Comparison of ENCODE assay signal across 9 mouse cellular contexts in the genomic region with DNA sequence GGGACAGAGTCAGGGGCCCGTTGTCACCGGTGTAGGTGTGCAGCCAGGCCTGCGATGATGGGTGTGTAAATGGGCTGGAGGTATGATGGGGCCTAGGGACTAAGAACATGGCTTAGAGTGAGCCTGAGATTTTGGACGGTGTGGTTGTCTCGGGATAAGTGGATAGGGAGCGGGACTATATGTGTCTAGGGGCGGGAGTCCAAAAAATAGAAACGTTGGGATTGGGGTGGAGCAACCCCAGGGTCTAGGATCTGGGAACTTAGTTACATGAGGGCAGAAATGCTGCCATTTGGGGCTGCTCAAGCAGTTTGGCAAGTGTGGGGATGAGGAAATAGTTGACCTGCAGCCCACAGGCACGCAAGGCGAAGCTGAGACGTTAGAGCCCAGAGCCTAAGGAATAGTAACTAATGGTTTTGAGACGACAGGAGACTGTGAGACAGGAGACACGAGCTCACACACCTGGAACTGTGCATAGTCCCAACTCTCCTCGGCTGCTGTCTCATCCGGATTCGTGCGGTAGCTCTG. TPM values are rescaled to one million over a fixed set of nuclear protein-coding genes. Genes with fewer than 3 reads are reported as not detected.
DNase-seq lines count a peak whose midpoint lies in the region; ATAC-seq and TF ChIP-seq lines count a peak whose summit lies in the region.
"Had no signal": no experiment of that assay in that cellular context is flagged by ENCODE, and none has a peak within 500 bp of the region (broad histone marks: within the 10 kb centered on the region; RNA-seq: fewer than 3 reads in every experiment).

No protein-coding gene starts in this region.

- H3K4me3 ChIP-seq in layer of hippocampus, adult 2 months, result no peak overlapping the region; the same call in 1 of the 2 replicates
- H3K4me3 ChIP-seq in embryonic facial prominence, embryonic 15.5 days (replicated peaks), result peak overlapping the region; percentile 29
- no peak overlapping the region for H3K4me3 ChIP-seq in hindbrain, embryonic 14.5 days (replicated peaks; ENCODE audit: low read length)
- H3K4me3 ChIP-seq in midbrain, embryonic 13.5 days (replicated peaks), result no peak overlapping the region

- H3K27ac ChIP-seq in layer of hippocampus, adult 2 months, result peak overlapping the region; percentile 92
- no peak overlapping the region; the same call in 1 of the 2 replicates for H3K27ac ChIP-seq in embryonic facial prominence, embryonic 15.5 days (replicated peaks)
- peak overlapping the region; percentile 15; the same call in 1 of the 2 replicates for H3K27ac ChIP-seq in hindbrain, embryonic 14.5 days
- peak overlapping the region; percentile 68 for H3K27ac ChIP-seq in midbrain, embryonic 13.5 days

- H3K4me2 ChIP-seq in embryonic facial prominence, embryonic 15.5 days (replicated peaks), result peak overlapping the region; percentile 44
- peak overlapping the region; percentile 32 for H3K4me2 ChIP-seq in hindbrain, embryonic 14.5 days (replicated peaks)
- H3K4me2 ChIP-seq in midbrain, embryonic 13.5 days (replicated peaks), result peak overlapping the region; percentile 34

- H3K9me3 ChIP-seq in embryonic facial prominence, embryonic 15.5 days (replicated peaks), result no peaks in the 10 kb centered on the region
- no peaks in the 10 kb centered on the region for H3K9me3 ChIP-seq in hindbrain, embryonic 14.5 days (ENCODE audit: control insufficient read depth, low read length)
- H3K9me3 ChIP-seq in midbrain, embryonic 13.5 days, result no peaks in the 10 kb centered on the region

- H3K27me3 ChIP-seq in embryonic facial prominence, embryonic 15.5 days, result 0 out of 2 replicates have a peak, but pooled peaks cover 3% of the 10 kb centered on the region
- H3K27me3 ChIP-seq in hindbrain, embryonic 14.5 days (ENCODE audit: control insufficient read depth, insufficient read depth, low read length), result peaks cover 2% of the 10 kb centered on the region; the same call in 1 of the 2 replicates
- peaks cover 40% of the 10 kb centered on the region for H3K27me3 ChIP-seq in midbrain, embryonic 13.5 days

- ATAC-seq in embryonic facial prominence, embryonic 15.5 days (ENCODE audit: insufficient number of reproducible peaks, low FRiP score, low TSS enrichment, low read depth), result no peak
- no peak; the same call in 1 of the 2 replicates for ATAC-seq in hindbrain, embryonic 14.5 days (ENCODE audit: low FRiP score)
- peak; percentile 47; the same call in 1 of the 2 replicates for ATAC-seq in midbrain, embryonic 13.5 days
- ATAC-seq in cerebellum, adult (ENCODE audit: insufficient number of reproducible peaks, low FRiP score, low TSS enrichment), result no peak

- H3K4me1 ChIP-seq in embryonic facial prominence, embryonic 15.5 days, result peaks cover 31% of the 10 kb centered on the region
- peaks cover 15% of the 10 kb centered on the region for H3K4me1 ChIP-seq in hindbrain, embryonic 14.5 days (replicated peaks; ENCODE audit: control insufficient read depth, insufficient read depth, low read length)
- peaks cover 40% of the 10 kb centered on the region for H3K4me1 ChIP-seq in midbrain, embryonic 13.5 days (replicated peaks)

- 30% methylated on average over 17 of the region's 17 CpGs for WGBS in embryonic facial prominence, embryonic 15.5 days
- 32% methylated on average over 17 of the region's 17 CpGs for WGBS in hindbrain, embryonic 14.5 days
- 25% methylated on average over 17 of the region's 17 CpGs for WGBS in midbrain, embryonic 13.5 days

- DNase-seq in layer of hippocampus, adult 2 months (ENCODE audit: low spot score in 2 of 2), result no peak
- no peak for DNase-seq in layer of hippocampus, adult 9-11 months
- no peak for DNase-seq in hindbrain, embryonic 14.5 days (ENCODE audit: low spot score)
- no peak for DNase-seq in cerebellum, adult 9-11 months
- no peak for DNase-seq in right cerebral cortex, postnatal 14 days
- DNase-seq: cerebellum, adult 11 months had no signal

- peaks cover 30% of the 10 kb centered on the region for H3K36me3 ChIP-seq in embryonic facial prominence, embryonic 15.5 days
- peaks cover 9% of the 10 kb centered on the region; the same call in 1 of the 2 replicates for H3K36me3 ChIP-seq in hindbrain, embryonic 14.5 days (replicated peaks; ENCODE audit: control insufficient read depth, insufficient read depth)
- H3K36me3 ChIP-seq in midbrain, embryonic 13.5 days, result peaks cover 19% of the 10 kb centered on the region

- no peak for TF ChIP-seq CTCF in layer of hippocampus, adult 2 months (conservative IDR thresholded peaks at IDR 0.05)

- H3K9ac ChIP-seq in embryonic facial prominence, embryonic 15.5 days, result no peak overlapping the region
- no peak overlapping the region for H3K9ac ChIP-seq in hindbrain, embryonic 14.5 days
- 0 out of 2 replicates have a peak overlapping the region, but pooled peaks have one; percentile 33 for H3K9ac ChIP-seq in midbrain, embryonic 13.5 days (replicated peaks)

RNA-seq across cellular contexts. Expression of a gene that starts 3.2 kb away (rescaled TPM):
- 1 to 10 TPM; 3.7 to 5.5 TPM for total RNA-seq in layer of hippocampus, adult 2 months (2021)
- polyA plus RNA-seq in embryonic facial prominence, embryonic 15.5 days (2015; fragmentation: Nextera tagmentation; extraction: Ambion mirVana), result 4.8 and 4.9 TPM in 2 replicates
- 0.94 and 1.2 TPM in 2 replicates for polyA plus RNA-seq in hindbrain, embryonic 14.5 days (2014; fragmentation: Nextera tagmentation; extraction: Ambion mirVana)
- polyA plus RNA-seq in midbrain, embryonic 13.5 days (2015; fragmentation: Nextera tagmentation; extraction: Ambion mirVana), result 0.84 and 1.5 TPM in 2 replicates

RNA-seq across cellular contexts. Expression of a gene that starts 5.2 kb away (rescaled TPM):
- total RNA-seq in layer of hippocampus, adult 2 months (2021), result 1 to 10 TPM; 1.7 to 2.8 TPM
- 0.13 and 0.27 TPM in 2 replicates for polyA plus RNA-seq in embryonic facial prominence, embryonic 15.5 days (2015; fragmentation: Nextera tagmentation; extraction: Ambion mirVana)
- 0.33 and 0.67 TPM in 2 replicates for polyA plus RNA-seq in hindbrain, embryonic 14.5 days (2014; fragmentation: Nextera tagmentation; extraction: Ambion mirVana)
- polyA plus RNA-seq in midbrain, embryonic 13.5 days (2015; fragmentation: Nextera tagmentation; extraction: Ambion mirVana), result 0.24 and 0.28 TPM in 2 replicates

RNA-seq across cellular contexts. Expression of a gene that starts 20.2 kb away (rescaled TPM):
- 1 to 10 TPM; 4.3 to 5.7 TPM for total RNA-seq in layer of hippocampus, adult 2 months (2021)
- 141 and 148 TPM in 2 replicates for polyA plus RNA-seq in embryonic facial prominence, embryonic 15.5 days (2015; fragmentation: Nextera tagmentation; extraction: Ambion mirVana)
- 37.7 and 48.0 TPM in 2 replicates for polyA plus RNA-seq in hindbrain, embryonic 14.5 days (2014; fragmentation: Nextera tagmentation; extraction: Ambion mirVana)
- polyA plus RNA-seq in midbrain, embryonic 13.5 days (2015; fragmentation: Nextera tagmentation; extraction: Ambion mirVana), result 112 and 124 TPM in 2 replicates

RNA-seq across cellular contexts. Expression of a gene that starts 23.8 kb away (rescaled TPM):
- 1 to 10 TPM; 1.6 TPM for total RNA-seq in layer of hippocampus, adult 2 months (2021)
- polyA plus RNA-seq in embryonic facial prominence, embryonic 15.5 days (2015; fragmentation: Nextera tagmentation; extraction: Ambion mirVana), result 30.7 and 38.5 TPM in 2 replicates
- 8.7 and 11.3 TPM in 2 replicates for polyA plus RNA-seq in hindbrain, embryonic 14.5 days (2014; fragmentation: Nextera tagmentation; extraction: Ambion mirVana)
- 1.5 and 1.6 TPM in 2 replicates for polyA plus RNA-seq in midbrain, embryonic 13.5 days (2015; fragmentation: Nextera tagmentation; extraction: Ambion mirVana)

RNA-seq across cellular contexts. Expression of a gene that starts 31.0 kb away (rescaled TPM):
- total RNA-seq in layer of hippocampus, adult 2 months (2021), result 1 to 10 TPM; 3.5 to 3.9 TPM
- polyA plus RNA-seq in embryonic facial prominence, embryonic 15.5 days (2015; fragmentation: Nextera tagmentation; extraction: Ambion mirVana), result 1.00 and 1.1 TPM in 2 replicates
- 0.50 and 0.57 TPM in 2 replicates for polyA plus RNA-seq in hindbrain, embryonic 14.5 days (2014; fragmentation: Nextera tagmentation; extraction: Ambion mirVana)
- 0.59 and 0.97 TPM in 2 replicates for polyA plus RNA-seq in midbrain, embryonic 13.5 days (2015; fragmentation: Nextera tagmentation; extraction: Ambion mirVana)
